Mouse (Mus musculus) heart, embryonic 12.5 days (tissue): ENCODE measurements at regions not wholly inside any gene's neighbourhood (a gene's known extent, or its start where the extent isn't known, plus 50 kb on each side); places are given as distances from the start of the nearest gene placed in this dataset.

ENCODE experiments used
- ATAC-seq: fragments of 200-750 bp; cut with Nextera tagmentation; 2 replicates; pipeline ENCODE4 v1.8.0; 2017; ENCODE audit warnings: moderate TSS enrichment, moderate library complexity; ENCODE audit not compliant: insufficient number of reproducible peaks, low FRiP score
- H3K27ac ChIP-seq: fragments of 300-500 bp; sonication (generic); 2 replicates; pipeline ENCODE4 v1.5.1; 2016; ENCODE audit warnings: mild to moderate bottlenecking, moderate library complexity; ENCODE audit not compliant: poor library complexity, severe bottlenecking
- H3K27me3 ChIP-seq: fragments of 300-500 bp; sonication (generic); replicated peaks from 2 replicates; pipeline ENCODE4 v1.6.1; 2016; ENCODE audit warnings: mild to moderate bottlenecking, moderate library complexity
- H3K36me3 ChIP-seq: fragments of 300-500 bp; sonication (generic); 2 replicates; pipeline ENCODE4 v1.6.1; 2016; ENCODE audit warnings: mild to moderate bottlenecking, moderate library complexity
- H3K4me1 ChIP-seq: fragments of 300-500 bp; sonication (generic); replicated peaks from 2 replicates; pipeline ENCODE4 v1.6.1; 2016; ENCODE audit warnings: mild to moderate bottlenecking
- H3K4me2 ChIP-seq: fragments of 300-500 bp; sonication (generic); 2 replicates; pipeline ENCODE4 v1.6.1; 2016; ENCODE audit warnings: mild to moderate bottlenecking, moderate library complexity
- H3K4me3 ChIP-seq: fragments of 300-500 bp; sonication (generic); 2 replicates; pipeline ENCODE4 v1.5.1; 2016; ENCODE audit warnings: mild to moderate bottlenecking
- H3K9ac ChIP-seq: fragments of 300-500 bp; sonication (generic); 2 replicates; pipeline ENCODE4 v1.6.1; 2016; ENCODE audit warnings: mild to moderate bottlenecking, moderate library complexity
- H3K9me3 ChIP-seq: fragments of 300-500 bp; sonication (generic); replicated peaks from 2 replicates; pipeline ENCODE4 v1.6.1; 2016; ENCODE audit warnings: mild to moderate bottlenecking, moderate library complexity
- WGBS: fragments of 180-500 bp; shearing (Covaris S2); methylation state at CpG from one replicate; pipeline ENCODE4 v1.1.7; 2016; 5-methylcytosine and 5-hydroxymethylcytosine counted together

- 57% methylated on average over 1 of the region's 1 CpGs for WGBS
- Histone ChIP-seq H3K4me3 (no peak overlapping the region), H3K36me3 (no peaks in the 10 kb centered on the region), H3K27me3 (no peaks in the 10 kb centered on the region), H3K27ac (no peak overlapping the region), H3K4me2 (no peak overlapping the region), H3K9ac (no peak overlapping the region), H3K4me1 (no peaks in the 10 kb centered on the region), H3K9me3 (no peaks in the 10 kb centered on the region)
- no peak for ATAC-seq
Observed at GRCm38 (mm10) chr10:46826639-46827038, 1249.0 kb downstream of the Hace1 start.

DNA sequence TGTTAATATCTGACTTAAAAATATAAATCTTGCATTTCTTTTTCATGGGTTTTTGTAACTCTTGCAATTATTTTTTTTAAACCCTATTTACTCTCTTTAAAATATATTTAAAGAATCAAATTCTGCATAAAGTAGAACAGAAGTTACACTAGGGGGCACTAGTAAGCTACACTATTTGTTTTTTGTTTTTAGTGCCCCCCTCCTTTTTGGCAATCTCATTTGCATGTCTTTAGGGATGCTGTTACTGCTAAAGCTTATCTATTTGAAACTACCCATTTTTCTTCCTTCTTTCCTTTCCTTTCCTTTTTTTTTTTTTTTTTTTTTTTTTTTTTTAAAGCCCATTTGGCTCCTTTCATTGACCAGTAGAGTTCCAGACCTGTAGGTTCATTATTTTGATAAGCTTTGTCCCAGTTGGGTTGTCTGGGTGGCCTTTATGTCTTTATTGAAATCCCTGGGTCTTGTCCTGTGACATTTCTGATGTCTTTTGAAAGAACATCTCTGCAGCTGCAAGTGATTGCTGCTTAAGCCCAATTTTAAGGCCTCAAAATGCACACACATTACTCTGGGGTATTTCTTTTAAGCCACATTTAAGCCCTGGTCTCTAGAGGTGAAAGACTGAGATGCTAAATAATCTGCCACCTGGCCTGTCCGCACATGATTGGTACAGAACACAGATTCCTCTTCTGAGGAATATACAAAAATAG is 1249.6 kb downstream of the Hace1 start:
- no peak for ATAC-seq
- 87% methylated on average over 1 of the region's 1 CpGs for WGBS

GRCm38 (mm10) chr10:46828164-46828563 is 1250.5 kb downstream of the Hace1 start:
- ATAC-seq = no peak
- WGBS = 60% methylated on average over 2 of the region's 2 CpGs
- no peak overlapping the region for H3K9ac ChIP-seq

More for the DNA sequence above, 1249.6 kb downstream of the Hace1 start:
- H3K27me3 ChIP-seq = no peaks in the 10 kb centered on the region
- no peak overlapping the region for H3K4me2 ChIP-seq
- H3K4me1 ChIP-seq = no peaks in the 10 kb centered on the region
- H3K9ac ChIP-seq = no peak overlapping the region
- H3K27ac ChIP-seq = no peak overlapping the region
- no peaks in the 10 kb centered on the region for H3K9me3 ChIP-seq
- no peak overlapping the region for H3K4me3 ChIP-seq
- no peaks in the 10 kb centered on the region for H3K36me3 ChIP-seq

DNA sequence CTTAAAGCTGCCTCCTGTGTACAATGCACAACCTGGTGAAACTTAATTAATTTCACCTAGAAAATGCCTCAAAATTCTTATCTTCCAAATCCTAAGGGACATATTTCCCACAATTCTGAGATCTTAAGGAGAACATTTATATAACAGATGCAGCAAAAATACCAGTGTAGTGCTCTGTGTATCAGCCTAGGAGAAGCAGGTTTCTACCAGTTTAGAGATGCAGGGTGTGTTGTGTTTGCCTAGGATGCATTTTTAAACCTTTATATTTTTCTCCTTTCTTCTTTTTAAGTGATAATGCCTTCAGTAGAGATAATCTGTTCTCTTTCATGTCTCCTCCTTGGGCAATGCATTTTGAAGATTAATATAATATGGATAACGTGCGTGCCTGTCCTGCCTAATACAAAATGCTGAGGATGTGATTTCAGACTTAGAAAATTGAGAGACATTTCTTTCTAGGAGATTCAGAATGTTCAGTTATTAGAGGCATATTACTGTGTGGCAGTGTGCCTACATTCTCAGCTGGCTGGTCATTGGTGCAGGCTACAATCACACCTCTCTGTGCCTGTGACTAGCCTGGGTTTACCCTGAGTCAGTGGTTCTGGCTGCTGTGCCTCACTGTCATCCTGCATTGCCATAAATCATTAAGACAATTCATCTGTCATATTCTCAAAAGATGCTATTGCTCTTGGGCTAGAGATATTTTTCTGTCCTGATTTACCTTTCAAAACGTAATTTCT is 1268.1 kb downstream of the Hace1 start:
- no peaks in the 10 kb centered on the region for H3K27me3 ChIP-seq
- H3K4me3 ChIP-seq = no peak overlapping the region
- H3K9me3 ChIP-seq = no peaks in the 10 kb centered on the region
- H3K4me2 ChIP-seq = no peak overlapping the region
- 70% methylated on average over 3 of the region's 3 CpGs for WGBS
- no peaks in the 10 kb centered on the region for H3K36me3 ChIP-seq
- H3K9ac ChIP-seq = no peak overlapping the region
- no peak overlapping the region for H3K27ac ChIP-seq
- ATAC-seq = no peak
- H3K4me1 ChIP-seq = no peaks in the 10 kb centered on the region

More at GRCm38 (mm10) chr10:46828164-46828563, 1250.5 kb downstream of the Hace1 start:
- Histone ChIP-seq H3K36me3 (no peaks in the 10 kb centered on the region), H3K4me3 (no peak overlapping the region), H3K9me3 (no peaks in the 10 kb centered on the region), H3K27me3 (no peaks in the 10 kb centered on the region), H3K4me1 (no peaks in the 10 kb centered on the region), H3K27ac (no peak overlapping the region), H3K4me2 (no peak overlapping the region)
